Mouse (Mus musculus): ENCODE results near the gene AF366264. TPM values are rescaled to one million over a fixed set of nuclear protein-coding genes. Genes with fewer than 3 reads are reported as not detected.

Gene AF366264
- not detected for polyA plus RNA-seq (2014; fragmentation: Illumina TruSeq; extraction: RNeasy Lipid Tissue Mini Kit (QIAGEN cat#74804); ENCODE audit: low replicate concordance)

GRCm38 (mm10) chr8:13838289-13838688 lies at the start of gene AF366264:
Gene AF366264 (minus strand): TSS chr8:13838389.

GRCm38 (mm10) chr8:13785250-13785763 lies 52.9 kb downstream of the AF366264 start, which contains the start of gene Upf3a:
Gene Upf3a (plus strand): TSS chr8:13785615.

Other genes starting within 250 kb of the AF366264 start
- gene Rasa3, start 160.8 kb downstream of the AF366264 start, polyA plus RNA-seq (2014; fragmentation: Illumina TruSeq; extraction: RNeasy Lipid Tissue Mini Kit (QIAGEN cat#74804); ENCODE audit: low replicate concordance), result 6.9 TPM
- not detected for gene Cfap97d2, start 132.5 kb downstream of the AF366264 start, polyA plus RNA-seq (2014; fragmentation: Illumina TruSeq; extraction: RNeasy Lipid Tissue Mini Kit (QIAGEN cat#74804); ENCODE audit: low replicate concordance)
- 30.5 TPM for gene Cdc16, start 80.7 kb downstream of the AF366264 start, polyA plus RNA-seq (2014; fragmentation: Illumina TruSeq; extraction: RNeasy Lipid Tissue Mini Kit (QIAGEN cat#74804); ENCODE audit: low replicate concordance)
- 9.7 TPM for gene Upf3a, start 52.8 kb downstream of the AF366264 start, polyA plus RNA-seq (2014; fragmentation: Illumina TruSeq; extraction: RNeasy Lipid Tissue Mini Kit (QIAGEN cat#74804); ENCODE audit: low replicate concordance)
- gene Champ1, start 31.3 kb upstream of the AF366264 start, polyA plus RNA-seq (2014; fragmentation: Illumina TruSeq; extraction: RNeasy Lipid Tissue Mini Kit (QIAGEN cat#74804); ENCODE audit: low replicate concordance), result 7.5 TPM
- gene Coprs, start 51.9 kb upstream of the AF366264 start, polyA plus RNA-seq (2014; fragmentation: Illumina TruSeq; extraction: RNeasy Lipid Tissue Mini Kit (QIAGEN cat#74804); ENCODE audit: low replicate concordance), result 5.1 TPM